Mouse (Mus musculus): Measurements from ENCODE around the gene Ppfibp1.

GRCm38 (mm10) chr6:146918341-146918740, 30.1 kb downstream of the Ppfibp1 start:
- no peak for TF ChIP-seq GATA1 (IDR thresholded peaks at IDR 0.05; ENCODE audit: borderline replicate concordance, low read length)
- no peak for TF ChIP-seq FLI1 (IDR thresholded peaks at IDR 0.05; ENCODE audit: low read length)
